Mouse (Mus musculus) 3134 (cell line): ENCODE measurements at regions not wholly inside any gene's neighbourhood (a gene's known extent, or its start where the extent isn't known, plus 50 kb on each side); places are given as distances from the start of the nearest gene placed in this dataset.

Source experiments
- DNase-seq: peaks from one replicate; pipeline ENCODE4 v3.0.0-alpha.2; 2011; ENCODE audit warnings: low spot score; ENCODE audit not compliant: insufficient read length; ENCODE audit errors: extremely low read depth

- DNase-seq = no peak
These were observed 205.9 kb upstream of the Grm7 start for GRCm38 (mm10) chr6:110439509-110439908.

GRCm38 (mm10) chr6:110463370-110463769, 182.0 kb upstream of the Grm7 start:
- DNase-seq = no peak

GRCm38 (mm10) chr6:110467661-110468060, 177.7 kb upstream of the Grm7 start:
- peak; percentile 39 for DNase-seq

GRCm38 (mm10) chr6:110505861-110506260, 139.5 kb upstream of the Grm7 start:
- no peak for DNase-seq

GRCm38 (mm10) chr6:110510494-110510893, 134.9 kb upstream of the Grm7 start:
- DNase-seq = no peak

- no peak for DNase-seq
These were observed 106.6 kb upstream of the Grm7 start for GRCm38 (mm10) chr6:110538731-110539191.

- DNase-seq = no peak
These were observed 99.8 kb upstream of the Grm7 start for GRCm38 (mm10) chr6:110545542-110545941.

GRCm38 (mm10) chr6:110554847-110555246, 90.5 kb upstream of the Grm7 start:
- no peak for DNase-seq

GRCm38 (mm10) chr6:110559656-110560055, 85.7 kb upstream of the Grm7 start:
- no peak for DNase-seq

- DNase-seq = no peak
These were observed 85.0 kb upstream of the Grm7 start for GRCm38 (mm10) chr6:110560426-110560825.

- no peak for DNase-seq
These were observed 68.2 kb upstream of the Grm7 start for GRCm38 (mm10) chr6:110577216-110577615.
